Mouse (Mus musculus) myocyte (in vitro differentiated cells): ENCODE measurements at regions not wholly inside any gene's neighbourhood (a gene's known extent, or its start where the extent isn't known, plus 50 kb on each side); places are given as distances from the start of the nearest gene placed in this dataset.

Experiments
- H3K27me3 ChIP-seq: one replicate; pipeline ENCODE4 v1.6.1; 2011; ENCODE audit not compliant: control insufficient read depth, insufficient read depth, insufficient read length
- H3K36me3 ChIP-seq: one replicate; pipeline ENCODE4 v1.6.1; 2011; ENCODE audit not compliant: control insufficient read depth, insufficient read depth
- H3K4me2 ChIP-seq: one replicate; pipeline ENCODE4 v1.6.1; 2011; ENCODE audit warnings: low read depth, control low read depth
- H3K4me3 ChIP-seq: one replicate; pipeline ENCODE4 v1.5.1; 2011; ENCODE audit warnings: mild to moderate bottlenecking, control low read depth, moderate library complexity
- H3K79me2 ChIP-seq: one replicate; pipeline ENCODE4 v1.6.1; 2011; ENCODE audit not compliant: control insufficient read depth, insufficient read depth
- H3ac ChIP-seq: one replicate; pipeline ENCODE4 v1.6.1; 2011; ENCODE audit not compliant: control insufficient read depth, insufficient read length
- CEBPB ChIP-seq: IDR thresholded peaks from 2 replicates; pipeline ENCODE4 v1.6.1; 2011; ENCODE audit warnings: mild to moderate bottlenecking, moderate library complexity; ENCODE audit not compliant: poor library complexity, insufficient read depth, severe bottlenecking
- E2F4 ChIP-seq: IDR thresholded peaks from one replicate; pipeline ENCODE4 v1.6.1; 2011; ENCODE audit warnings: mild to moderate bottlenecking, control low read depth, moderate library complexity; ENCODE audit not compliant: insufficient read depth
- MAX ChIP-seq: IDR thresholded peaks from one replicate; pipeline ENCODE4 v1.6.1; 2011; ENCODE audit warnings: low read depth, mild to moderate bottlenecking, control low read depth
- MYOD1 ChIP-seq, 3 experiments: IDR thresholded peaks; one replicate each; pipeline ENCODE4 v1.6.1; 2011; ENCODE audit warnings: control low read depth in 2 of 3, low read depth in 2 of 3, mild to moderate bottlenecking in 2 of 3, moderate library complexity in 1 of 3; ENCODE audit not compliant: insufficient read length in 2 of 3, control insufficient read depth in 1 of 3
- MYOG ChIP-seq, 3 experiments: IDR thresholded peaks; one replicate each; pipeline ENCODE4 v1.6.1; 2011; ENCODE audit warnings: control low read depth in 2 of 3, low read depth in 2 of 3, mild to moderate bottlenecking in 2 of 3; ENCODE audit not compliant: insufficient read length in 2 of 3, control insufficient read depth in 1 of 3, insufficient read depth in 1 of 3
- POLR2A ChIP-seq: IDR thresholded peaks from one replicate; pipeline ENCODE4 v1.6.1; 2011; ENCODE audit warnings: low read depth, mild to moderate bottlenecking, control low read depth, moderate library complexity; ENCODE audit not compliant: insufficient read length
- POLR2AphosphoS2 ChIP-seq: IDR thresholded peaks from one replicate; pipeline ENCODE4 v1.6.1; 2011; ENCODE audit warnings: low read depth, control low read depth; ENCODE audit not compliant: insufficient read length
- REST ChIP-seq: IDR thresholded peaks from one replicate; pipeline ENCODE4 v1.6.1; 2011; ENCODE audit warnings: mild to moderate bottlenecking, control low read depth, moderate library complexity; ENCODE audit not compliant: insufficient read depth, insufficient read length
- SRF ChIP-seq: IDR thresholded peaks from one replicate; pipeline ENCODE4 v1.6.1; 2011; ENCODE audit warnings: low read depth; ENCODE audit not compliant: control insufficient read depth, insufficient read length
- TCF12 ChIP-seq: IDR thresholded peaks from one replicate; pipeline ENCODE4 v1.6.1; 2011; ENCODE audit warnings: mild to moderate bottlenecking, control low read depth; ENCODE audit not compliant: poor library complexity, insufficient read depth, severe bottlenecking
- TCF3 ChIP-seq: IDR thresholded peaks from one replicate; pipeline ENCODE4 v1.6.1; 2011; ENCODE audit warnings: low read depth, control low read depth; ENCODE audit not compliant: insufficient read length
- USF1 ChIP-seq: IDR thresholded peaks from one replicate; pipeline ENCODE4 v1.6.1; 2011; ENCODE audit warnings: low read depth, mild to moderate bottlenecking, control low read depth, moderate library complexity

GRCm38 (mm10) chr15:94067721-94068120 is 397.5 kb downstream of the Adamts20 start:
- no peak overlapping the region for H3K4me3 ChIP-seq
- no peaks in the 10 kb centered on the region for H3K27me3 ChIP-seq
- no peaks in the 10 kb centered on the region for H3K36me3 ChIP-seq
- no peak overlapping the region for H3ac ChIP-seq
- no peaks in the 10 kb centered on the region for H3K79me2 ChIP-seq
- H3K4me2 ChIP-seq = no peak overlapping the region
- TF ChIP-seq MYOG (IDR thresholded peaks at IDR 0.05; ENCODE audit: control insufficient read depth in 1 of 3, insufficient read depth in 1 of 3, insufficient read length in 2 of 3, low read depth in 2 of 3) (no peak), USF1 (no peak), MAX (no peak), POLR2AphosphoS2 (no peak), CEBPB (no peak), TCF12 (no peak), TCF3 (no peak)

GRCm38 (mm10) chr15:94049638-94050273 is 415.5 kb downstream of the Adamts20 start:
- Histone ChIP-seq H3K4me3 (no peak overlapping the region), H3K4me2 (no peak overlapping the region), H3K79me2 (no peaks in the 10 kb centered on the region), H3K27me3 (no peaks in the 10 kb centered on the region), H3ac (no peak overlapping the region), H3K36me3 (no peaks in the 10 kb centered on the region)
- TF ChIP-seq TCF12 (no peak), E2F4 (no peak)

GRCm38 (mm10) chr15:94046186-94046585 is 419.0 kb downstream of the Adamts20 start:
- Histone ChIP-seq H3K4me2 (no peak overlapping the region), H3K4me3 (no peak overlapping the region), H3K27me3 (no peaks in the 10 kb centered on the region), H3K36me3 (no peaks in the 10 kb centered on the region), H3ac (no peak overlapping the region), H3K79me2 (no peaks in the 10 kb centered on the region)
- TF ChIP-seq USF1 = no peak

- no peak for TF ChIP-seq MYOD1 (IDR thresholded peaks at IDR 0.05; ENCODE audit: control insufficient read depth in 1 of 3, insufficient read length in 2 of 3, low read depth in 2 of 3)
- no peak for TF ChIP-seq MAX
- no peak for TF ChIP-seq MYOG (IDR thresholded peaks at IDR 0.05; ENCODE audit: control insufficient read depth in 1 of 3, insufficient read depth in 1 of 3, insufficient read length in 2 of 3, low read depth in 2 of 3)
- no peak for TF ChIP-seq TCF3
- TF ChIP-seq REST = no peak
- no peak for TF ChIP-seq POLR2AphosphoS2
- no peak for TF ChIP-seq USF1
- TF ChIP-seq CEBPB = no peak
- no peak for TF ChIP-seq E2F4
- no peak for TF ChIP-seq SRF
- TF ChIP-seq TCF12 = no peak
- no peak for TF ChIP-seq POLR2A
- no peaks in the 10 kb centered on the region for H3K79me2 ChIP-seq
- H3K4me3 ChIP-seq = no peak overlapping the region
- no peak overlapping the region for H3ac ChIP-seq
- H3K27me3 ChIP-seq = no peaks in the 10 kb centered on the region
- no peaks in the 10 kb centered on the region for H3K36me3 ChIP-seq
- no peak overlapping the region for H3K4me2 ChIP-seq
Measured at GRCm38 (mm10) chr15:94045131-94045756, 420.0 kb downstream of the Adamts20 start.

- no peaks in the 10 kb centered on the region for H3K36me3 ChIP-seq
- H3K4me3 ChIP-seq = no peak overlapping the region
- no peak overlapping the region for H3ac ChIP-seq
- no peaks in the 10 kb centered on the region for H3K27me3 ChIP-seq
- no peak overlapping the region for H3K4me2 ChIP-seq
- no peaks in the 10 kb centered on the region for H3K79me2 ChIP-seq
- no peak for TF ChIP-seq POLR2AphosphoS2
- no peak for TF ChIP-seq SRF
- no peak for TF ChIP-seq REST
- no peak for TF ChIP-seq TCF12
- TF ChIP-seq TCF3 = no peak
- TF ChIP-seq CEBPB = no peak
- no peak for TF ChIP-seq E2F4
- no peak for TF ChIP-seq USF1
- no peak for TF ChIP-seq MYOG (IDR thresholded peaks at IDR 0.05; ENCODE audit: control insufficient read depth in 1 of 3, insufficient read depth in 1 of 3, insufficient read length in 2 of 3, low read depth in 2 of 3)
- TF ChIP-seq POLR2A = no peak
- no peak for TF ChIP-seq MAX
- no peak for TF ChIP-seq MYOD1 (IDR thresholded peaks at IDR 0.05; ENCODE audit: control insufficient read depth in 1 of 3, insufficient read length in 2 of 3, low read depth in 2 of 3)
Measured at GRCm38 (mm10) chr15:94032957-94033356, 432.3 kb downstream of the Adamts20 start.
